Comparison of ENCODE assay signal across 25 mouse cellular contexts in the genomic region with DNA sequence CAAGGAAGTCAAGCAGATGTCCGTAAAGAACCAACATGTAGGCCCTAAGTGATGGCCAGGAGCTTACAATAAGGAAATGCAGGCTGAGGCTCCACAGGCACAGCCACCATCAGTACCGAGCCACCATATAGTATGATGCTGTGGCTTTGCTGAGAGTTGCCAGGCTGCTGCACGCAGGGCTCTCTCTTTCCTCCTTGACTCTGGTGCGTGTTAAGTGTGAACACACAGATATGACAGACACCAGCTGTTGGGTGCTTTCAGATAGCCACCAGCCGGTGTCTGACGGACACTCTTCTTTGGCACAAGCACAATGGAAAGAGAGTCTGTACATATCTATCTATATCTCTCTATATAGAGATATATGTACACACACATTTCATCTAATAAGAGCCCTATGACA.
DNase-seq lines count a peak whose midpoint lies in the region; ATAC-seq and TF ChIP-seq lines count a peak whose summit lies in the region.
"Had no signal": no experiment of that assay in that cellular context is flagged by ENCODE, and none has a peak within 500 bp of the region (broad histone marks: within the 10 kb centered on the region; RNA-seq: fewer than 3 reads in every experiment).

No protein-coding gene starts in this region.

- no peak overlapping the region for H3K9ac ChIP-seq in heart, embryonic 11.5 days (ENCODE audit: low read depth, low read length)
- H3K9ac ChIP-seq in heart, adult 2 months (ENCODE audit: low read depth, low read length): no peak overlapping the region
- no peak overlapping the region for H3K9ac ChIP-seq in lung, embryonic 14.5 days
- H3K9ac ChIP-seq in lung, postnatal 0 days (replicated peaks; ENCODE audit: low read depth): no peak overlapping the region
- H3K9ac ChIP-seq: heart, embryonic 12.5 days; hindbrain, embryonic 14.5 days had no signal

- no peak overlapping the region for H3K4me3 ChIP-seq in heart, embryonic 11.5 days (ENCODE audit: low read depth, low read length)
- H3K4me3 ChIP-seq in heart, adult 2 months: no peak overlapping the region
- no peak overlapping the region for H3K4me3 ChIP-seq in lung, embryonic 14.5 days (ENCODE audit: low read depth, low read length)
- no peak overlapping the region for H3K4me3 ChIP-seq in lung, postnatal 0 days (ENCODE audit: low read depth, low read length)
- H3K4me3 ChIP-seq: forebrain, embryonic 10.5 days; heart, embryonic 12.5 days had no signal

- TF ChIP-seq EP300 in heart, adult 2 months (IDR thresholded peaks at IDR 0.05; ENCODE audit: insufficient read depth, low read depth, low read length): no peak
- no peak for TF ChIP-seq EP300 in lung, postnatal 0 days (IDR thresholded peaks at IDR 0.05)

- intact Hi-C loops in heart, adult 2 months (cut with DNase I): no loop called here

- no peak for DNase-seq in heart, adult 2 months
- DNase-seq in lung, embryonic 14.5 days: peak; percentile 79
- DNase-seq in lung, postnatal 25 days (ENCODE audit: low spot score): no peak
- peak; percentile 54 for DNase-seq in lung, postnatal 0 days (ENCODE audit: low spot score)
- no peak for DNase-seq in lung, postnatal 36 days
- DNase-seq: adrenal gland, postnatal 10 days; adrenal gland, postnatal 36 days; B cell, adult 2 months; cerebellum, adult 18-20 months; cerebellum, adult 9-10 months; cerebellum, postnatal 14 days; gastrocnemius, postnatal 25 days; heart, adult 18-20 months; heart, postnatal 14 days; heart, postnatal 4 days had no signal

- H3K27me3 ChIP-seq in heart, embryonic 11.5 days (ENCODE audit: control insufficient read depth, insufficient read depth, low read length): no peaks in the 10 kb centered on the region
- H3K27me3 ChIP-seq in heart, adult 2 months (ENCODE audit: control insufficient read depth, insufficient read depth, low read length): no peaks in the 10 kb centered on the region
- no peaks in the 10 kb centered on the region for H3K27me3 ChIP-seq in lung, embryonic 14.5 days (ENCODE audit: insufficient read depth, low read length)
- no peaks in the 10 kb centered on the region for H3K27me3 ChIP-seq in lung, postnatal 0 days (replicated peaks; ENCODE audit: insufficient read depth, low read length)
- H3K27me3 ChIP-seq: CH12.LX; heart, embryonic 12.5 days; Patski had no signal

- H3K27ac ChIP-seq in heart, embryonic 11.5 days (ENCODE audit: low read depth, low read length): no peak overlapping the region
- no peak overlapping the region for H3K27ac ChIP-seq in heart, adult 2 months
- no peak overlapping the region for H3K27ac ChIP-seq in lung, embryonic 14.5 days (ENCODE audit: low read depth)
- no peak overlapping the region for H3K27ac ChIP-seq in lung, postnatal 0 days (ENCODE audit: low read length)
- H3K27ac ChIP-seq: forebrain, embryonic 10.5 days; hindbrain, embryonic 14.5 days; hindbrain, postnatal 0 days had no signal

- H3K4me2 ChIP-seq in heart, embryonic 11.5 days: no peak overlapping the region
- H3K4me2 ChIP-seq in lung, embryonic 14.5 days: no peak overlapping the region
- no peak overlapping the region for H3K4me2 ChIP-seq in lung, postnatal 0 days (replicated peaks; ENCODE audit: low read depth, low read length)
- H3K4me2 ChIP-seq: heart, embryonic 12.5 days; hindbrain, embryonic 14.5 days had no signal

- H3K4me1 ChIP-seq in heart, embryonic 11.5 days (ENCODE audit: control insufficient read depth, insufficient read depth, low read length): peaks cover 8% of the 10 kb centered on the region
- no peaks in the 10 kb centered on the region for H3K4me1 ChIP-seq in heart, adult 2 months (ENCODE audit: control insufficient read depth, insufficient read depth, low read length)
- no peaks in the 10 kb centered on the region for H3K4me1 ChIP-seq in lung, embryonic 14.5 days (ENCODE audit: insufficient read depth)
- H3K4me1 ChIP-seq in lung, postnatal 0 days (ENCODE audit: insufficient read depth, low read depth, low read length): no peaks in the 10 kb centered on the region

- H3K9me3 ChIP-seq in heart, embryonic 11.5 days (replicated peaks; ENCODE audit: control insufficient read depth, low read length): no peaks in the 10 kb centered on the region
- H3K9me3 ChIP-seq in lung, embryonic 14.5 days (ENCODE audit: low read depth, low read length): no peaks in the 10 kb centered on the region
- H3K9me3 ChIP-seq in lung, postnatal 0 days (ENCODE audit: low read length): no peaks in the 10 kb centered on the region
- H3K9me3 ChIP-seq: forebrain, embryonic 10.5 days; heart, embryonic 12.5 days had no signal

- no peaks in the 10 kb centered on the region for H3K79me2 ChIP-seq in heart, adult 2 months (replicated peaks; ENCODE audit: control insufficient read depth, insufficient read depth, low read length)

- no peak for TF ChIP-seq POLR2A in heart, adult 2 months (IDR thresholded peaks at IDR 0.05; ENCODE audit: insufficient read depth, low read depth, low read length)

- WGBS in heart, embryonic 11.5 days (ENCODE audit: insufficient replicate concordance): 52% methylated on average over 6 of the region's 6 CpGs
- 63% methylated on average over 6 of the region's 6 CpGs for WGBS in heart, adult 2 months
- WGBS in lung, embryonic 14.5 days: 44% methylated on average over 6 of the region's 6 CpGs
- WGBS in lung, postnatal 0 days: 71% methylated on average over 6 of the region's 6 CpGs

- 0 out of 2 replicates have a peak, but pooled peaks have one; percentile 10 for ATAC-seq in heart, embryonic 11.5 days (replicated peaks; ENCODE audit: insufficient number of reproducible peaks, low FRiP score, low TSS enrichment)
- peak; percentile 93 for ATAC-seq in lung, embryonic 14.5 days (ENCODE audit: insufficient read depth)
- ATAC-seq in lung, postnatal 0 days: peak; percentile 59
- ATAC-seq: forebrain, embryonic 14.5 days; hindbrain, postnatal 0 days; inflammation-experienced regulatory T-cells, adult 6 months; Patski had no signal

- no peaks in the 10 kb centered on the region for H3K36me3 ChIP-seq in heart, embryonic 11.5 days (ENCODE audit: control insufficient read depth, insufficient read depth, low read length)
- H3K36me3 ChIP-seq in heart, adult 2 months (ENCODE audit: control insufficient read depth, insufficient read depth, low read length): peaks cover under 1% of the 10 kb centered on the region; the same call in 1 of the 2 replicates
- H3K36me3 ChIP-seq in lung, embryonic 14.5 days (ENCODE audit: insufficient read depth): no peaks in the 10 kb centered on the region
- H3K36me3 ChIP-seq in lung, postnatal 0 days (ENCODE audit: insufficient read depth, low read length): no peaks in the 10 kb centered on the region
- H3K36me3 ChIP-seq: forebrain, embryonic 10.5 days; G1E; heart, embryonic 12.5 days had no signal

- TF ChIP-seq CTCF in heart, adult 2 months (IDR thresholded peaks at IDR 0.05): no peak
- TF ChIP-seq CTCF in lung, embryonic 14.5 days (IDR thresholded peaks at IDR 0.05; ENCODE audit: low read depth): no peak
- TF ChIP-seq CTCF in lung, postnatal 0 days (IDR thresholded peaks at IDR 0.05): no peak

Comparison
In these comparisons a context has a peak if more than half of its experiments do, and no peak if none do; other contexts are left out.
1. DNase-seq: peak in lung, embryonic 14.5 days (single experiment) and lung, postnatal 0 days (single experiment); none in heart, adult 2 months (0 of 2), lung, postnatal 25 days (single experiment) and lung, postnatal 36 days (single experiment).
2. ATAC-seq: peak in every context shown above with its lines; median percentile 93 in lung, embryonic 14.5 days; 59 in lung, postnatal 0 days; 10 in heart, embryonic 11.5 days.